Mouse (Mus musculus) hindbrain, embryonic 14.5 days (tissue): ENCODE data around the gene Cpa5. TPM values are rescaled to one million over a fixed set of nuclear protein-coding genes. Genes with fewer than 3 reads are reported as not detected.

ENCODE experiments used
- ATAC-seq: fragments of 200-750 bp; cut with Nextera tagmentation; 2 replicates; pipeline ENCODE4 v1.8.0; 2017; ENCODE audit warnings: moderate number of reproducible peaks, mild to moderate bottlenecking, moderate TSS enrichment, moderate library complexity; ENCODE audit not compliant: low FRiP score
- DNase-seq: peaks from one replicate; pipeline ENCODE4 v3.0.0-alpha.2; 2015; ENCODE audit warnings: low spot score
- H3K27ac ChIP-seq: fragments of 300-500 bp; sonication (generic); 2 replicates; pipeline ENCODE4 v1.5.1; 2014; ENCODE audit warnings: mild to moderate bottlenecking, moderate library complexity
- H3K27me3 ChIP-seq: fragments of 300-500 bp; sonication (generic); 2 replicates; pipeline ENCODE4 v1.6.1; 2014; ENCODE audit warnings: mild to moderate bottlenecking, low read length, mixed read lengths; ENCODE audit not compliant: control insufficient read depth, insufficient read depth
- H3K36me3 ChIP-seq: fragments of 300-500 bp; sonication (generic); replicated peaks from 2 replicates; pipeline ENCODE4 v1.6.1; 2014; ENCODE audit not compliant: control insufficient read depth, insufficient read depth
- H3K4me1 ChIP-seq: fragments of 300-500 bp; sonication (generic); replicated peaks from 2 replicates; pipeline ENCODE4 v1.6.1; 2014; ENCODE audit warnings: antibody characterized with exemption, low read length, mixed read lengths; ENCODE audit not compliant: control insufficient read depth, insufficient read depth
- H3K4me2 ChIP-seq: fragments of 300-500 bp; sonication (generic); replicated peaks from 2 replicates; pipeline ENCODE4 v1.6.1; 2014; ENCODE audit warnings: mild to moderate bottlenecking, moderate library complexity
- H3K4me3 ChIP-seq: fragments of 300-500 bp; sonication (generic); replicated peaks from 2 replicates; pipeline ENCODE4 v1.5.1; 2014; ENCODE audit warnings: mild to moderate bottlenecking, low read length
- H3K9ac ChIP-seq: fragments of 300-500 bp; sonication (generic); 2 replicates; pipeline ENCODE4 v1.6.1; 2014
- H3K9me3 ChIP-seq: fragments of 300-500 bp; sonication (generic); 2 replicates; pipeline ENCODE4 v1.6.1; 2016; ENCODE audit warnings: low read length; ENCODE audit not compliant: control insufficient read depth
- WGBS: fragments of 180-500 bp; shearing (Covaris S2); extraction: QIAGEN DNeasy Blood & Tissue Kit; methylation state at CpG from one replicate; pipeline ENCODE4 v1.1.7; 2014; 5-methylcytosine and 5-hydroxymethylcytosine counted together
- polyA plus RNA-seq: library from polyadenylated mRNA; unstranded; fragments of >200 nt; fragmentation: Nextera tagmentation; extraction: Ambion mirVana; gene quantifications from 2 replicates; pipeline ENCODE4 v1.2.1, GENCODE M21; 2014

The Cpa5 gene
- polyA plus RNA-seq, 1 experiment from 2014 or later: 0.17 TPM

GRCm38 (mm10) chr6:30624763-30625162 is 14.0 kb downstream of the Cpa5 start:
- Histone ChIP-seq H3K4me1 (peaks cover 6% of the 10 kb centered on the region; the same call in 1 of the 2 replicates), H3K36me3 (no peaks in the 10 kb centered on the region), H3K27ac (no peak overlapping the region), H3K4me3 (no peak overlapping the region), H3K4me2 (no peak overlapping the region), H3K27me3 (no peaks in the 10 kb centered on the region), H3K9me3 (no peaks in the 10 kb centered on the region), H3K9ac (no peak overlapping the region)
- 97% methylated on average over 9 of the region's 9 CpGs for WGBS
- ATAC-seq: no peak
- no peak for DNase-seq

GRCm38 (mm10) chr6:30628152-30628551 is 17.3 kb downstream of the Cpa5 start:
- DNase-seq: no peak
- Histone ChIP-seq H3K9ac (no peak overlapping the region), H3K27me3 (no peaks in the 10 kb centered on the region), H3K4me3 (no peak overlapping the region), H3K36me3 (no peaks in the 10 kb centered on the region), H3K9me3 (no peaks in the 10 kb centered on the region), H3K4me1 (peaks cover 6% of the 10 kb centered on the region; the same call in 1 of the 2 replicates), H3K4me2 (no peak overlapping the region), H3K27ac (peak overlapping the region; percentile 69)
- WGBS: 36% methylated on average over 6 of the region's 6 CpGs
- ATAC-seq: peak; percentile 79; the same call in 1 of the 2 replicates

GRCm38 (mm10) chr6:30629989-30630388 is 19.2 kb downstream of the Cpa5 start:
- 97% methylated on average over 1 of the region's 1 CpGs for WGBS
- DNase-seq: no peak
- Histone ChIP-seq H3K27ac (no peak overlapping the region), H3K4me1 (peaks cover 6% of the 10 kb centered on the region; the same call in 1 of the 2 replicates), H3K27me3 (no peaks in the 10 kb centered on the region), H3K9ac (no peak overlapping the region), H3K4me3 (no peak overlapping the region), H3K4me2 (no peak overlapping the region), H3K36me3 (no peaks in the 10 kb centered on the region), H3K9me3 (no peaks in the 10 kb centered on the region)
- ATAC-seq: no peak

- no peak for DNase-seq
- no peaks in the 10 kb centered on the region for H3K36me3 ChIP-seq
- ATAC-seq: no peak
- WGBS: 45% methylated on average over 8 of the region's 8 CpGs
- H3K27ac ChIP-seq: no peak overlapping the region
- H3K27me3 ChIP-seq: no peaks in the 10 kb centered on the region
- H3K4me2 ChIP-seq: no peak overlapping the region
- no peaks in the 10 kb centered on the region for H3K4me1 ChIP-seq
- no peak overlapping the region for H3K9ac ChIP-seq
- no peak overlapping the region for H3K4me3 ChIP-seq
- no peaks in the 10 kb centered on the region for H3K9me3 ChIP-seq
Observed at GRCm38 (mm10) chr6:30635361-30635862, 24.6 kb downstream of the Cpa5 start.

DNA sequence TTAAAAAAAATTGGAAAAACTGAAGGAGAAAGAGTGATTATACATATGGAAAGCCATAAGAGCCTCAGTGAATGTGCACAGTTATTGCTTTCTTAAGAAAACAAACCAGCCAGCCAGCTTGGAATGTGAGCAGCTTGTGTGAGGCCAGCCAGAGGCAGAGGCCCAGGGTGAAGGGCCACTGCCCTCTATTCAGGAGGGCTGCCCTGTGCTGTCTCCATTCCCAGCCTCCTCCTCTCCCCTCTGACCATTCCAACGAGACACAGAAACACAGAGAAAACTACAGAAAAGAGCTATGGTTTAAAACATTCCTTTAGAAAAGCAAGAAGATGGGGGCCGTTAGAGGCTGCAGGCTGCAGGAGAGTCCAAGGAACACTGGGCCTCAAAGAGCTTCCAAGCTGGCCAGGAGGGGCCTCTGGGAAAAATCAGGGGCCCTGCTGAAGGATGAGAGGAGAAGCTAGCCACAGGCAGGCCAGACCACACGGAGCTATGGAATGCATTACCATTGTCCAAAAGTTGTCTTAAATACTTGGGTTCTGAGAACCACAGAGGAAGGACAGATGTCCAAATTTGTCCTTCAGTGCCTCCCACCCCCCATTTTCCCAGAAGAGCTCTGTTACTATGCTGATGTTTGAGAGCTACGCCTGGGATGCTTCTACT is 25.5 kb downstream of the Cpa5 start:
- ATAC-seq (no peak), DNase-seq (no peak)
- Histone ChIP-seq H3K9me3 (no peaks in the 10 kb centered on the region), H3K27me3 (no peaks in the 10 kb centered on the region), H3K4me3 (no peak overlapping the region), H3K4me1 (no peaks in the 10 kb centered on the region), H3K9ac (no peak overlapping the region), H3K27ac (0 out of 2 replicates have a peak overlapping the region, but pooled peaks have one; percentile 23), H3K36me3 (no peaks in the 10 kb centered on the region), H3K4me2 (no peak overlapping the region)
- WGBS: 39% methylated on average over 4 of the region's 4 CpGs

DNA sequence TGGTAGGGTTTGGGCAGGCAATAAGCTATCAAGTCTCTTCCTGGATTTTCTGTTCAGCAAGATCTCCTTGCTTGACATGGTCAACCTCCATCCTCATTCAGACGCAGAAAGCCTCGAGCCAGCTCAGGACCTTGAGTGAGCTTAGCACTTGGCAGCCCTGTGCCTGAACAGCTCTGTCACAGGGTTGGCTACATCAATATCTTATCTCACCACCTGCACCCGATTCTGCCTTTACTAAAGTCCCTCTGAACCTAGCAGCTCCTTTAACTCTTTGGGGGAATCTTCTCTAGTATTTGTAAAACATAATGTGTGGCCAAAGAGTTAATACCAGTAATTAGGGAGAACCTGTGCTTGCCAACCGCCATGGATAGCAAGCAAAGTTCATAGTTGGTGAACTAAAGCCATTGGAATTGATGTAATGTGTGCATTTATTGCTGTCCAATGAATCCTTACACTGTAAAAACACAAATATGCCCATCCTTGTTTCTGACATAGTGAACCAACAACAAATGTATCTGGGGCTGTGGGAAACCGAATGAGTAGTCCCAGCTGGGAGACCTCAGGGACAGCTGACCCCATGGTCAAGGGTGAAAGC is 28.0 kb downstream of the Cpa5 start, which contains the start of gene Cpa1:
Cpa1 (plus strand) TSS at position 545 of the 595 bp plus-strand sequence.
- Histone ChIP-seq H3K36me3 (no peaks in the 10 kb centered on the region), H3K27me3 (no peaks in the 10 kb centered on the region), H3K9ac (no peak within 1 kb of the TSS), H3K9me3 (no peaks in the 10 kb centered on the region), H3K4me3 (no peak within 1 kb of the TSS), H3K4me1 (no peaks in the 10 kb centered on the region), H3K27ac (no peak within 1 kb of the TSS), H3K4me2 (no peak within 1 kb of the TSS)
- DNase-seq (no peak), ATAC-seq (no peak)
- 92% methylated on average over 5 of the region's 5 CpGs for WGBS

DNA sequence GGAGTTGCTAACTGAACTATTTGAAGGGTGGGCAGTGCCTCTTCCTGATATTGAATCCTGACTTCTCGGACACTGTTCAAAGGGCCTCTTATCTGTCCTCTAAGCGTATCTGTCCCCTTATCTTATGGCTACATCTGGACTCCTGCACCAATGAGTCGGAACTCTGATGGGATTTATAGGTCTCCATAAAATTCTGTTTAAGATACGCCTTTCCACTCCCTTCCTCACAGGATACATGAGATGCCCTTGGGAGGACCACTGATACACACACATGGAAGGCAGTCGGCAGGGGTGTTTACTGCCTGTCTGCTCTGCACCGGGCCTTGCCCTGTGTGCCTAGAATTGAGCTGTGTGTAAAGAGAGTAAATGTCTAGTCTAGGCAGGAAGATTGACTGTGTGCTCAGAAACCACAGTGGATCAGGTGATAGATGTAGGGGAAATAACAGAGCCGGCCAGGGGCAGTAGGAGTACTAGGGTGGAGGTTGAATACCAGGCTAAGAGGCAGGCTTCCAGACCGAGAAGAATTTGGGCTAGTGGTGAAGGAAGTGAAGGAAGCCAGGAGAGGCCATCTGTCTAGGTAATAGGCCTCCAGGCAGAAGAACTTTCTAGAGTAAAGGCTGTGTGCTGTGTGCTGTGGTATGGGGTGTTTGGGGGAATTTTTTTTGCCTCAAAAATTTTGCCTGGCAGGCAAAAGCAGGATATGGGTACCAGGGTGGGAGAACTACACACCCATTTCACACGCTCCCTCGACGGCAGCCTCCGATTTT is 33.1 kb downstream of the Cpa5 start:
- H3K27me3 ChIP-seq: no peaks in the 10 kb centered on the region
- H3K9me3 ChIP-seq: no peaks in the 10 kb centered on the region
- H3K9ac ChIP-seq: no peak overlapping the region
- 86% methylated on average over 12 of the region's 12 CpGs for WGBS
- H3K4me1 ChIP-seq: no peaks in the 10 kb centered on the region
- ATAC-seq (no peak), DNase-seq (no peak)
- H3K36me3 ChIP-seq: no peaks in the 10 kb centered on the region
- H3K4me3 ChIP-seq: no peak overlapping the region
- no peak overlapping the region; the same call in 1 of the 2 replicates for H3K27ac ChIP-seq
- H3K4me2 ChIP-seq: no peak overlapping the region

- Histone ChIP-seq H3K4me1 (no peaks in the 10 kb centered on the region), H3K4me3 (no peak overlapping the region), H3K27me3 (no peaks in the 10 kb centered on the region), H3K27ac (no peak overlapping the region; the same call in 1 of the 2 replicates), H3K4me2 (no peak overlapping the region), H3K9me3 (no peaks in the 10 kb centered on the region), H3K36me3 (no peaks in the 10 kb centered on the region), H3K9ac (no peak overlapping the region)
- DNase-seq (no peak), ATAC-seq (no peak)
- 44% methylated on average over 3 of the region's 3 CpGs for WGBS
Observed at GRCm38 (mm10) chr6:30644462-30644861, 33.7 kb downstream of the Cpa5 start.

- Histone ChIP-seq H3K27me3 (no peaks in the 10 kb centered on the region), H3K9ac (no peak overlapping the region), H3K36me3 (no peaks in the 10 kb centered on the region), H3K4me1 (0 out of 2 replicates have a peak, but pooled peaks cover 8% of the 10 kb centered on the region), H3K9me3 (no peaks in the 10 kb centered on the region), H3K4me3 (no peak overlapping the region), H3K27ac (no peak overlapping the region), H3K4me2 (no peak overlapping the region)
- no peak for DNase-seq
- 69% methylated on average over 6 of the region's 6 CpGs for WGBS
- ATAC-seq: no peak
Observed at GRCm38 (mm10) chr6:30645379-30645778, 34.6 kb downstream of the Cpa5 start.
